Mouse (Mus musculus) left cerebral cortex, postnatal 25 days (tissue): ENCODE data around the gene Ric3. TPM values are rescaled to one million over a fixed set of nuclear protein-coding genes. Genes with fewer than 3 reads are reported as not detected.
A peak's percentile ranks its signal among the peaks of the same experiment; 100 is the strongest.
"Not testable (repeated sequence)": the region's sequence is repeated elsewhere in the genome, so short reads cannot be mapped to it uniquely, and the experiment has no call there.

Experiments used
- DNase-seq, 2 experiments: peaks; one replicate each; pipeline ENCODE4 v3.0.0; 2022; ENCODE audit warnings: low spot score in 2 of 2, mixed read lengths in 1 of 2
- intact Hi-C: fragments of 180-260 bp; cut with DNase I; formaldehyde crosslinking; loops from one replicate; pipeline ENCODE4 v1.15.1; 2025
- total RNA-seq, 2 experiments: library from RNA; stranded (reverse); gene quantifications; 2 replicates each; pipeline ENCODE4 v1.2.3; 2021

Gene Ric3
- total RNA-seq = 10 to 100 TPM; 62.4 to 66.4 TPM

- intact Hi-C loops = no loop called here
Measured at GRCm38 (mm10) chr7:109083113-109083812, at the start of gene Ric3. Gene Ric3, minus strand, starts transcription at chr7:109083331.

GRCm38 (mm10) chr7:109131565-109131964 is 48.4 kb upstream of the Ric3 start:
- DNase-seq = no peak
- intact Hi-C loops = no loop called here

More at GRCm38 (mm10) chr7:109083113-109083812, at the start of gene Ric3:
- peak; percentile 92 to 94 for DNase-seq

- DNase-seq = no peak
- intact Hi-C loops = no loop called here
Measured at GRCm38 (mm10) chr7:109129946-109130686, 47.0 kb upstream of the Ric3 start.

- intact Hi-C loops = no loop called here
Measured at GRCm38 (mm10) chr7:109129442-109129841, 46.3 kb upstream of the Ric3 start.

GRCm38 (mm10) chr7:109115929-109116328 is 32.8 kb upstream of the Ric3 start:
- intact Hi-C loops = no loop called here
- DNase-seq = no peak

More at GRCm38 (mm10) chr7:109129442-109129841, 46.3 kb upstream of the Ric3 start:
- no peak for DNase-seq

- DNase-seq, intact Hi-C loops: not testable (repeated sequence)
Measured at GRCm38 (mm10) chr7:109115488-109115887, 32.4 kb upstream of the Ric3 start.

- no peak for DNase-seq
- intact Hi-C loops = no loop called here
Measured at GRCm38 (mm10) chr7:109114950-109115349, 31.8 kb upstream of the Ric3 start.

- intact Hi-C loops = no loop called here
- peak; percentile 54 to 90 for DNase-seq
Measured at GRCm38 (mm10) chr7:109111000-109111399, 27.9 kb upstream of the Ric3 start.

- DNase-seq = no peak
- intact Hi-C loops = no loop called here
Measured at GRCm38 (mm10) chr7:109104894-109105293, 21.8 kb upstream of the Ric3 start.

GRCm38 (mm10) chr7:109101167-109101566 is 18.0 kb upstream of the Ric3 start:
- intact Hi-C loops = no loop called here
- peak in 1 of 2 experiments; percentile 52 for DNase-seq

- DNase-seq = peak; percentile 42 to 57
- intact Hi-C loops = loop anchor here (2.0 kb wide), 4 partner anchors 40 to 326 kb away; no protein-coding TSS in a partner anchor
Measured at GRCm38 (mm10) chr7:109098145-109099018, 15.3 kb upstream of the Ric3 start.

- peak in 1 of 2 experiments; percentile 28 for DNase-seq
- intact Hi-C loops = no loop called here
Measured at GRCm38 (mm10) chr7:109097203-109097602, 14.1 kb upstream of the Ric3 start.

GRCm38 (mm10) chr7:109096618-109097017 is 13.5 kb upstream of the Ric3 start:
- intact Hi-C loops = no loop called here

GRCm38 (mm10) chr7:109094294-109094693 is 11.2 kb upstream of the Ric3 start:
- intact Hi-C loops = no loop called here

More at GRCm38 (mm10) chr7:109096618-109097017, 13.5 kb upstream of the Ric3 start:
- no peak for DNase-seq

GRCm38 (mm10) chr7:109091316-109091715 is 8.2 kb upstream of the Ric3 start:
- intact Hi-C loops, DNase-seq: not testable (repeated sequence)

More at GRCm38 (mm10) chr7:109094294-109094693, 11.2 kb upstream of the Ric3 start:
- DNase-seq = peak in 1 of 2 experiments; percentile 41

GRCm38 (mm10) chr7:109086946-109087345 is 3.8 kb upstream of the Ric3 start:
- intact Hi-C loops = no loop called here
- DNase-seq = no peak

GRCm38 (mm10) chr7:109083813-109084184 is 668 bp upstream of the Ric3 start:
- intact Hi-C loops = no loop called here
- DNase-seq = no peak

- intact Hi-C loops = no loop called here
- DNase-seq = no peak
Measured at GRCm38 (mm10) chr7:109082269-109083112, 640 bp downstream of the Ric3 start.

GRCm38 (mm10) chr7:109072326-109072725 is 10.8 kb downstream of the Ric3 start:
- DNase-seq = no peak
- intact Hi-C loops = no loop called here
